Mouse (Mus musculus): ENCODE data around the gene Tnfaip2. TPM values are rescaled to one million over a fixed set of nuclear protein-coding genes. Genes with fewer than 3 reads are reported as not detected.

The Tnfaip2 gene
- polyA plus RNA-seq (2012; rRNA removed) = 106 and 156 TPM in 2 replicates

DNA sequence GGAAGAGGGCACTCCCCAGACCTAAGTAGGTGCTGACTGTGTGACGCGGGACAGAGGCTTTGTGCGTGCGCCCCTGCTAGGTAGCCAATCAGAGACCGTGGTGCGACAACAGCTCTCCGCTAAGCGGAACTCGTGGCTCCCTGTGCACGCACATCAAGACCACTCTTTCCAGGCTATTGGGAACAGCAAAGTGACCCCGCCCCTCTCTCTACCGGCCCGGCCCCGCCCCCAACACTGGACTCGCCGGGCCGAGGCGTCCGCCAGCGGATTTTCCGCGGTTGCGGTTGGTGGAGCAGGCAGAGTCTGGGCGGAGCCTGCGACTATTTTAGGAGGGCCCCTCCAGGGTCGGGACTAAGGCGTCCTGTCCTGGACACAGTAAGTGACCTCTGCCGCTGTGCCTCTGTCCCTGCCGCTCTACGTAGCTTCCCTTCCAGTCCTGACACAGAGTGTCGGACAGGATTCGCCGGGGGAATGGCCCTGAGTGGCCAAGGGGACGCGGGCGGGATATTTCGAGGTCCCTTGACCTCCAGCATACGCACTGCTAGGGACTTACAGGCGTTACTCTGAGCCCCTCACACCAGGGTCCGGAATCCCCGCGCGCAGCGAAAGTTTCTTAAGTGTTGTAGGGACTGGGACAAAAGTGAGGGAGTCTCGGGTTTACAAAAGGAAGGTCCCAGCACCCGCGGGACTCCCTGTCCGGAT is at the start of gene Tnfaip2:
TSS of gene Tnfaip2 (plus strand) at position 161 of the 702 bp plus-strand sequence.
- peak; percentile 77 for DNase-seq (ENCODE audit: low spot score)

- DNase-seq (ENCODE audit: low spot score) = no peak
Observed at GRCm38 (mm10) chr12:111394008-111394407, 48.3 kb upstream of the Tnfaip2 start.

GRCm38 (mm10) chr12:111396997-111397396 is 45.3 kb upstream of the Tnfaip2 start:
- no peak for DNase-seq (ENCODE audit: low spot score)

DNA sequence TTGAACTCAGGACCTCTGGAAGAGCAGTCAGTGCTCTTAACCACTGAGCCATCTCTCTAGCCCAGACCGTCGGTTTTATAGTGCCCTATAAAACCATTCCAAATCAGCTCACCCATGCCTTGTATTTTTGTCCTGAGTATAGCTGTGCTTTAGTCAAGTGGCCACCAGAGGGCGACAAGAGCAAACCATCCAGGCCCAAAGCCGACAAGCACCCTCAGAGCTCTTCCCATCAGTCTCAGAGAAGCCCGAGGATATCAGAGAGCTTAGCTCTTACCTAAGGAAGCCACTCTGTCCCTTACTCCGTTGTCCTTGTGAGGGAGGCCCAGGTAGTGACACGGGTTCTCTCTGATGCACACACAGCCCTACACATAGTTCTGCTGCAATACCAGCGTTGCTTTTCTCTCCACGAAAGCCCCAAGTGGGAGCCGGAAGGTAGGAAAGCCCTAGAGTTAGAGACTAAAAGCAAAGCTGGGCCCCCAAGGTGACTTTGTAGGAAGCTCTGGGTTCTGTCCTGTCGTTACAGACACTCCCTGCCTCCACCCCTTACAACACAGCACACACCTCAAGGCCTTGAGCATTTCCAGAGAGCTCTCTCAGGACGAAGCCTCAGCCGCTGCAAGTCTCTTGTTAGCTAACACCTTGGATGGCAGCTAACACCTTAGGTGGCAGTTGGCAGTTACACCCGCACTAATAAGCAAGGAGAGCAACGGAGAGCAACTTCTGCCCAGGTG is 40.6 kb upstream of the Tnfaip2 start:
- no peak for DNase-seq (ENCODE audit: low spot score)

DNA sequence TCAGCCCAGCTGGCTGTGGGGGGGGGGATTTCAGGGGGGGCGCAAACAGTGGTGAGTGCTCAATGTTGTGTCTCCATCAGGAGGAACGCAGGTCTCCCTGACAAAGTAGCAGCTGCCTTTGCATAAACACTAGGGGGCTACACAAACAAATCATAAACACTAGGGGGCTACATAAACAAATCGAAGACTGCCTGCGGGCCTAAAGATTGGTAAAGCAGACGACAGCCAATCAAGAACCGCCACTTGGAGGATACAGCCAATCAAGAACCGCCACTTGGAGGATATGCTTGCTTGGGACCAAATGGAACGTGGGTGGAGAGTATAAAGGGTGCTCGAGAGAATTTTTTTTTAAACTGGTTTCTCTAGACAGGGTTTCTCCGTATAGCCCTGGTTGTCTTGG is 37.4 kb upstream of the Tnfaip2 start:
- DNase-seq (ENCODE audit: low spot score) = no peak

- no peak for DNase-seq (ENCODE audit: low spot score)
Observed at GRCm38 (mm10) chr12:111406622-111407021, 35.6 kb upstream of the Tnfaip2 start, which contains the start of gene Lbhd2. Gene Lbhd2, plus strand, starts transcription at chr12:111406809.

GRCm38 (mm10) chr12:111409583-111409982 is 32.7 kb upstream of the Tnfaip2 start:
- no peak for DNase-seq (ENCODE audit: low spot score)

- no peak for DNase-seq (ENCODE audit: low spot score)
Observed at GRCm38 (mm10) chr12:111411631-111412355, 30.5 kb upstream of the Tnfaip2 start.

DNA sequence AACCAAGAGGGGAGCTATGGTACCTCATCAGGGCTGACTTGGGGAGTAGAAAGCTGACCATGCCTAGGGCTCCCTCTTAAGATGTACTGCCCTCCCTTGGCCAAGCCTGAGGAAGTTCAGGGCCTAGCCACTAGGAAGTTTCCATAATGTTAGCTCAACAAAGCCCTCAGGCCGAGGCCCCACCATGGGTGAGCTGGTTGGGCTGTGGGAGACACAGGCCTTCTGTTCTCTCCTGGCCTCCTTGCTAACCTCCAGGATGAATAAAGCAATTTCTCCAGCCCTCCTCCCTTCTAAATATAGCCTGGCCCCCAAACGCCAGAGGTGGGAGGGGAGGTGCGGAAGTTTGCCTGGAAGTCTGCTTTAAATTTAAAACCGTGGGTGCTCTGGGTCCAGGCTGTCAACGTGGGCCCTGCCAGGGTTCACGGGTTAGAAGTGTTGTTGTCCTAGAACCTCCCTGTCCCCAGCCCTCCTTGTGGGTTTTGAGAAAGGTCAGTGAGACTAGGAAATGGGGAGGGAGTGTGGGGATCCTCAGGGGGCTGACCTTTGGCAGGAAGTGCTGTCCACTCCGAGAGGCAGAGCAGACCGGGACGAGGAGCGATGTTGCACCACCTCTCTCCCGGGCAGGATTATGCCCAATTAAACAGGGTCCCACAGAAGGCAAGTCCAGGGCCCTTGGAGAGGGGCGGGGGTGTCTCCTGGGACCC is 29.5 kb upstream of the Tnfaip2 start:
- DNase-seq (ENCODE audit: low spot score) = no peak

DNA sequence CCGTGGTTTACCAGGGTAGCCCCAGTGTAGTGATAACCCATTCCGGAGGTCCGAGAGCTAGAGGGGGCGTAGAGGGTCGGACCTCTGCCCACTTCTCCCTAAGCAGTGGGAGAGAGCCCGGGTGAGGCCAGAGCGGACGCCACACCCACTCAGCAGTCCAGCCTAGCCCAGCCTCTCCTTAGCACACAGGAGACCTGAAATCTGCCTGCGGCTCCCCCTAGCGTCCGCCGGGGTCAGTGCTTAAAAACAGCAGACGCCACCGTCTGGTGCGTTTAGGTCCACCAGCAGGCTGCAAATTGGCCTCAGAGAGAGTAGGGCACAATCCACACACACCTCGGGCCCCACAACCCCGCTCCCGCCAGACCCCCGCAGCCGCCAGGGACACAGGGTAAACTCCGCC is 29.0 kb upstream of the Tnfaip2 start:
- DNase-seq (ENCODE audit: low spot score) = peak; percentile 82

- no peak for DNase-seq (ENCODE audit: low spot score)
Observed at GRCm38 (mm10) chr12:111416921-111417779, 25.1 kb upstream of the Tnfaip2 start, which contains the start of gene Exoc3l4. Gene Exoc3l4, plus strand, starts transcription at chr12:111417017.

DNA sequence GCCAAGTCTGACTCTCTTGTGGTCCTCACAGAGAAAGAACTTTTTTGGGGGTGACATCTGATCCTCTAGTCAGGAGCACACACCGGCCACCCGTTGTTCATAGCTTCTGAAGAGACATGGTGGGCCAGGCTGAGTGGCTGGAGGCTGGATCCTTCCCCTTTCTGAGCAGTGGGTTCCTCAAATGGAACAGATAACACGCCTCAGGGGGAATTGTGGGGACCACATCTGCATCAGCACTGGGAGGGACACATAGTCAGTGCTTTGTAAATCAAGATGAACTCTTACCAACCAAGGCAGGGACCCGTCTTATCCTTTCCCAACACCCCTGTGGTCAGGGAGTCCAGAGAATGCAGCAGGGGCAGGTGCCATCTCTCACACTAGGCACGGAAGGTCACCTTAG is 22.4 kb upstream of the Tnfaip2 start:
- no peak for DNase-seq (ENCODE audit: low spot score)

DNA sequence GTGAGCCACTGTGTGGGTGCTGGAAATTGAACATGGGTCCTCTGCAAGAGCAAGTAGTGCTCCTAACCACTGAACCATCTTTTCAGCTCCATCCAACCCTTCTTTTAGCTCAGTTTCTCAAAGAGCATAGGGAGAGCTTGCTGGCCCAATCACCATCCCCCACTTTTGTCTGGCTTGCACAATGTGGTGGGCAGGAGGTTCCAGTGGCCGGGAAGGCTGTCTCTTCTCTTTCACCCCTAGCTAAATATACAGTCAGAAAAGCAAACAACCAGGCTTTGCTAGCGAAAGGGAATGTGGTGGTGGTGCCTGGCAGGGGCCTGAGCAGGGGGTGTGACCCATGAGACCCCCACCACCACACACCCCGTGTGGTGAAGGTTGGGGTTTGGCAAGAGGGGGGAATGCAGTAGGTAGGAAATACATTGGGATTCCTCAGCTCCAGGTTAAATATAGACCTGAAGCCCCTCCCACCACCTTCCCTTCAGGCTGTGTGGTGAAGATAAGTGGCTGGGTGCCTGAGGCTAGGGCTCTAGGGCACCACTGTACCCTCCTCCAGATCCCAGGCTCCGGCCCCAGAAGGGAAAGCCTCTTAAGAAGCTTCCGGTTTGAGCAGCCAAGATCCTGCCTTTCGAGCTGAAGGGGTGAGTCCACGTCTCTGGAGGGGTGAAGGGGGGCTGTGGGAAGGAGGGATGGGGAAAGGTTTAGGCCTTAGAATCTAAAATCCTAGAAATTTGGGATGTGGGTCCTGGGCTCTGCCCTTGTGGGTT is 21.1 kb upstream of the Tnfaip2 start:
- no peak for DNase-seq (ENCODE audit: low spot score)

GRCm38 (mm10) chr12:111422852-111423251 is 19.4 kb upstream of the Tnfaip2 start:
- DNase-seq (ENCODE audit: low spot score) = no peak

- DNase-seq (ENCODE audit: low spot score) = no peak
Observed at GRCm38 (mm10) chr12:111423570-111424129, 18.6 kb upstream of the Tnfaip2 start.

GRCm38 (mm10) chr12:111424547-111424946 is 17.7 kb upstream of the Tnfaip2 start:
- no peak for DNase-seq (ENCODE audit: low spot score)

- peak; percentile 78 for DNase-seq (ENCODE audit: low spot score)
Observed at GRCm38 (mm10) chr12:111425258-111425657, 17.0 kb upstream of the Tnfaip2 start.

GRCm38 (mm10) chr12:111425789-111426460 is 16.3 kb upstream of the Tnfaip2 start:
- DNase-seq (ENCODE audit: low spot score) = peak; percentile 98
